Mouse (Mus musculus): Measurements from ENCODE around the gene Mapk11. TPM values are rescaled to one million over a fixed set of nuclear protein-coding genes. Genes with fewer than 3 reads are reported as not detected.
A peak's percentile ranks its signal among the peaks of the same experiment; 100 is the strongest.

Mapk11 gene
- total and polyA plus RNA-seq, 3 experiments = 0.04 TPM; not detected in 1

DNA sequence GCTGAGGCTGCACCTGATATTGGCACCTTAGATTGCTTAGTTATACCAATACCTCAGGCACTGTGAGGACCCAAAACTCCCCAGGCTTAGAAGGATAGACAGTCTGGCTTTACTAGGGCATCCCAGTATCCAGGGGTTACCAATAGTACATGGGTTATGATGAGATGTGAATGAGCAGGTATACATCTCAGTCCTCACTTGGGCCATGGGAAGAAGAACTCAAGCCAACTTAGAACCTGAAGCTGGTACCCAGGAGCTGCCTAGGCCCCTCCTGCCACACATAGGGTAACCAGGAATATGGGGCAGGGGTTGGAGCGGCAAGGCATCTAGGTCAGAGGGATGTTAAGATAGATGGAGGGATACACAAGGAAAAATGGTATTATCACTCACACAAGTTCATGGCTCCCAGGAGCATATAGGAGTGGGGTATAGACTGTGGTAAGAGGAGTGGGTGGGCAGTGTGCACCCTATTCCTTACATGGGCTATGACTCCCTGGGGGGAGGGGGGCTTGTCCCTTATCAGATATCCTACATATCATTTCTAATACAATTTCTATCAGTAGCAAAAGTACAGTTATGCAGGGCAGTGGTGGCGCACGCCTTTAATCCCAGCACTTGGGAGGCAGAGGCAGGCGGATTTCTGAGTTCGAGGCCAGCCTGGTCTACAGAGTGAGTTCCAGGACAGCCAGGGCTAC lies 12.8 kb downstream of the Mapk11 start:
- Histone ChIP-seq H3K4me1 (ENCODE audit: control insufficient read depth in 1 of 2, insufficient read depth in 2 of 2, low read length in 2 of 2) (0 out of 4 replicates have a peak, but pooled peaks cover 0 to 1% of the 10 kb centered on the region in 2 experiments), H3K27ac (ENCODE audit: control insufficient read depth, low read depth, low read length) (no peak overlapping the region), H3K9ac (ENCODE audit: control insufficient read depth, low read depth, low read length, poor library complexity, severe bottlenecking) (no peak overlapping the region), H3K27me3 (ENCODE audit: control insufficient read depth in 1 of 2, insufficient read depth in 2 of 2, low read length in 2 of 2) (no peaks in the 10 kb centered on the region; a peak in 1 of 4 replicates), H3K79me2 (ENCODE audit: control insufficient read depth, insufficient read depth, low read length, poor library complexity) (no peaks in the 10 kb centered on the region), H3K4me3 (ENCODE audit: control insufficient read depth in 1 of 2, insufficient read depth in 1 of 2, low read depth in 2 of 2, low read length in 2 of 2) (no peak overlapping the region), H3K9me3 (replicated peaks; ENCODE audit: insufficient read depth, low read length) (no peaks in the 10 kb centered on the region), H3K36me3 (ENCODE audit: control insufficient read depth in 1 of 2, insufficient read depth in 2 of 2, low read length in 2 of 2) (no peaks in the 10 kb centered on the region)
- DNase-seq (ENCODE audit: low read depth, low spot score) = no peak
- no peak for TF ChIP-seq USF1 (IDR thresholded peaks at IDR 0.05; ENCODE audit: low read depth, low read length)
- TF ChIP-seq RAD21 (IDR thresholded peaks at IDR 0.05; ENCODE audit: low read depth, low read length) = no peak
- TF ChIP-seq MYB (IDR thresholded peaks at IDR 0.05; ENCODE audit: low read depth, low read length) = no peak
- TF ChIP-seq MAZ (IDR thresholded peaks at IDR 0.05; ENCODE audit: low read depth, low read length) = no peak
- TF ChIP-seq BHLHE40 (IDR thresholded peaks at IDR 0.05; ENCODE audit: borderline replicate concordance, low read depth, low read length) = no peak
- TF ChIP-seq E2F4 (IDR thresholded peaks at IDR 0.05; ENCODE audit: borderline replicate concordance, low read depth, low read length) = no peak
- TF ChIP-seq ZKSCAN1 (IDR thresholded peaks at IDR 0.05; ENCODE audit: low read depth, low read length) = no peak
- no peak for TF ChIP-seq GATA1 (IDR thresholded peaks at IDR 0.05; ENCODE audit: low read depth, low read length)
- no peak for TF ChIP-seq ZMIZ1 (IDR thresholded peaks at IDR 0.05; ENCODE audit: low read depth, low read length)
- no peak for TF ChIP-seq RCOR1 (IDR thresholded peaks at IDR 0.05; ENCODE audit: low read depth, low read length)
- TF ChIP-seq NRF1 (IDR thresholded peaks at IDR 0.05; ENCODE audit: insufficient read depth, low read depth, low read length, poor library complexity, severe bottlenecking) = no peak
- TF ChIP-seq JUND (IDR thresholded peaks at IDR 0.05; ENCODE audit: low read depth, low read length) = no peak
- TF ChIP-seq MEF2A (IDR thresholded peaks at IDR 0.05; ENCODE audit: extremely low read depth, insufficient replicate concordance, low read depth, low read length, poor library complexity, severe bottlenecking) = no peak
- TF ChIP-seq POLR2A (IDR thresholded peaks at IDR 0.05; ENCODE audit: control insufficient read depth in 1 of 2, insufficient read depth in 1 of 2, low read depth in 1 of 2, low read length in 2 of 2, poor library complexity in 1 of 2) = no peak
- TF ChIP-seq MAFK (IDR thresholded peaks at IDR 0.05; ENCODE audit: borderline replicate concordance, low read depth, low read length) = no peak
- no peak for TF ChIP-seq POLR2AphosphoS2 (IDR thresholded peaks at IDR 0.05; ENCODE audit: low read length)
- no peak for TF ChIP-seq CHD1 (IDR thresholded peaks at IDR 0.05; ENCODE audit: low read depth, low read length)

GRCm38 (mm10) chr15:89131316-89131715 lies 18.1 kb downstream of the Mapk11 start:
- Histone ChIP-seq H3K27ac (ENCODE audit: control insufficient read depth, low read depth, low read length) (no peak overlapping the region), H3K4me3 (ENCODE audit: control insufficient read depth in 1 of 2, insufficient read depth in 1 of 2, low read depth in 2 of 2, low read length in 2 of 2) (peak overlapping the region in 1 of 2 experiments; percentile 29; a peak in 1 of 4 replicates), H3K36me3 (ENCODE audit: control insufficient read depth in 1 of 2, insufficient read depth in 2 of 2, low read length in 2 of 2) (no peaks in the 10 kb centered on the region), H3K79me2 (ENCODE audit: control insufficient read depth, insufficient read depth, low read length, poor library complexity) (peaks cover 10% of the 10 kb centered on the region; the same call in 1 of the 2 replicates), H3K4me1 (ENCODE audit: control insufficient read depth in 1 of 2, insufficient read depth in 2 of 2, low read length in 2 of 2) (peaks cover 2 to 16% of the 10 kb centered on the region in 2 experiments; a peak in 3 of 4 replicates), H3K27me3 (ENCODE audit: control insufficient read depth in 1 of 2, insufficient read depth in 2 of 2, low read length in 2 of 2) (no peaks in the 10 kb centered on the region), H3K9ac (ENCODE audit: control insufficient read depth, low read depth, low read length, poor library complexity, severe bottlenecking) (no peak overlapping the region; the same call in 1 of the 2 replicates), H3K9me3 (replicated peaks; ENCODE audit: insufficient read depth, low read length) (no peaks in the 10 kb centered on the region)
- no peak for TF ChIP-seq ETS1 (IDR thresholded peaks at IDR 0.05; ENCODE audit: low read depth, low read length)
- no peak for TF ChIP-seq RCOR1 (IDR thresholded peaks at IDR 0.05; ENCODE audit: low read depth, low read length)
- TF ChIP-seq ELF1 (IDR thresholded peaks at IDR 0.05; ENCODE audit: low read depth, low read length) = 0 out of 2 replicates have a peak, but pooled peaks have one; percentile 22
- TF ChIP-seq ZNF384 (IDR thresholded peaks at IDR 0.05; ENCODE audit: low read depth, low read length) = peak; percentile 65
- no peak for TF ChIP-seq MYC (IDR thresholded peaks at IDR 0.05; ENCODE audit: low read depth, low read length)
- no peak for TF ChIP-seq HCFC1 (IDR thresholded peaks at IDR 0.05; ENCODE audit: low read depth, low read length)
- 0 out of 2 replicates have a peak, but pooled peaks have one; percentile 21 for TF ChIP-seq MXI1 (IDR thresholded peaks at IDR 0.05; ENCODE audit: low read depth, low read length)
- TF ChIP-seq TBP (IDR thresholded peaks at IDR 0.05; ENCODE audit: low read depth, low read length) = no peak
- TF ChIP-seq BHLHE40 (IDR thresholded peaks at IDR 0.05; ENCODE audit: borderline replicate concordance, low read depth, low read length) = no peak
- peak; percentile 67 for DNase-seq (ENCODE audit: low read depth, low spot score)

Measured in MEL (cell line).